Mouse (Mus musculus) myocyte (in vitro differentiated cells): ENCODE results near the gene Gm38100.

Experiments
- CEBPB ChIP-seq: IDR thresholded peaks from 2 replicates; pipeline ENCODE4 v1.6.1; 2011; ENCODE audit warnings: mild to moderate bottlenecking, moderate library complexity; ENCODE audit not compliant: poor library complexity, insufficient read depth, severe bottlenecking
- E2F4 ChIP-seq: IDR thresholded peaks from one replicate; pipeline ENCODE4 v1.6.1; 2011; ENCODE audit warnings: mild to moderate bottlenecking, control low read depth, moderate library complexity; ENCODE audit not compliant: insufficient read depth
- MAX ChIP-seq: IDR thresholded peaks from one replicate; pipeline ENCODE4 v1.6.1; 2011; ENCODE audit warnings: low read depth, mild to moderate bottlenecking, control low read depth
- POLR2A ChIP-seq: IDR thresholded peaks from one replicate; pipeline ENCODE4 v1.6.1; 2011; ENCODE audit warnings: low read depth, mild to moderate bottlenecking, control low read depth, moderate library complexity; ENCODE audit not compliant: insufficient read length
- POLR2AphosphoS2 ChIP-seq: IDR thresholded peaks from one replicate; pipeline ENCODE4 v1.6.1; 2011; ENCODE audit warnings: low read depth, control low read depth; ENCODE audit not compliant: insufficient read length
- SRF ChIP-seq: IDR thresholded peaks from one replicate; pipeline ENCODE4 v1.6.1; 2011; ENCODE audit warnings: low read depth; ENCODE audit not compliant: control insufficient read depth, insufficient read length
- TCF12 ChIP-seq: IDR thresholded peaks from one replicate; pipeline ENCODE4 v1.6.1; 2011; ENCODE audit warnings: mild to moderate bottlenecking, control low read depth; ENCODE audit not compliant: poor library complexity, insufficient read depth, severe bottlenecking
- TCF3 ChIP-seq: IDR thresholded peaks from one replicate; pipeline ENCODE4 v1.6.1; 2011; ENCODE audit warnings: low read depth, control low read depth; ENCODE audit not compliant: insufficient read length
- USF1 ChIP-seq: IDR thresholded peaks from one replicate; pipeline ENCODE4 v1.6.1; 2011; ENCODE audit warnings: low read depth, mild to moderate bottlenecking, control low read depth, moderate library complexity

DNA sequence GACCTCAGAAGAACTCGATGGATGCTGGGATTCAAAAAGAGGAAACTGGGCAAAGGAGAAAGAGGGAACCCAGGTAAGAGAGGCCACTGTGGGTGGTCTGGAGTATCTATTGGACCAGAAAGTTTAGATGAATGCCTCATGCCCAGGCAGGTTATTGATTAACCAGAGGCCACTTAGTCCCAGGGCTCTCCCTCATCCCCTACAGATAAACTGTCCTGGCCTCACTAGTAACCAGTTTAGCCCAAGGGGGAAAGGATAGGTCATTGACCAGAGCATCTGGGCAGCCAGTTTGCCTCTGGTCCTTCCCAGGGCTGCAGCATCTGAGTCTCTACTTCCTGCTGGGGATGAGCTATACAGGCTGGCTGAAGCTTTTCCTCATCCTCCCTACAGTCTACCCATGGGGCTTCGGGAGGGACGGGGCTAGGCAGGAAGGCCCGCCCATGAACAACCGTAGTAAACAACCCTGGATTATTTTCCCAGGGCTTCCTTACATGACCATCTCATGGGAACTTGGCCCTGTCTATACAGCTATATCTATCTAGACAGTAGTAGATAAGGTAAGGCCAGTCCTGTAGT, 6.3 kb upstream of the Gm38100 start:
- TF ChIP-seq POLR2A (no peak), TCF3 (no peak), USF1 (no peak), E2F4 (no peak), POLR2AphosphoS2 (no peak), MAX (no peak), SRF (no peak), CEBPB (no peak), TCF12 (no peak)
